Mouse (Mus musculus) right cerebral cortex, postnatal 25 days (tissue): ENCODE results near the gene Olfr1438-ps1.
"Not testable (repeated sequence)": the region's sequence is repeated elsewhere in the genome, so short reads cannot be mapped to it uniquely, and the experiment has no call there.

Source experiments
- DNase-seq: peaks from one replicate; pipeline ENCODE4 v3.0.0; 2022

Olfr1438-ps1 gene

DNA sequence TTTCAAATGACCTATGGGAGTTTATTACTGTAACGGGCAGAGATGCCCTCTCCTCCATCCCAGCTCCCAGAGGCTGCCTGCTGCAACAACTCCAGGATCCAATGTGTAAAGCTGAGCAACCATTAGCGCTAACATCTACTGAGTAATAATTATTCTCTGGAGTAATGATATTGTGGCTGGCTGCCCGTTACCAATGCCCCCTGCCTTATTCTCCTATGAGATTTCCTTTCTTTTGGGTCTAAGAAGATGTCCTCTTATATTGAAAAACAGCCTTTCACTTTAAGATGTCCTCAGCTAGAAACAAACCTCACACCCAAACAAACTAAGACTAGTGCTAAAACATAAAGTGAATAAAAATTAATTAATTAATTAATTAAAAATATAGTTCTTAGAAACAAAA lies at the start of gene Olfr1438-ps1:
Olfr1438-ps1 (minus strand) TSS at position 101 of the 400 bp plus-strand sequence.
- DNase-seq: no peak

DNA sequence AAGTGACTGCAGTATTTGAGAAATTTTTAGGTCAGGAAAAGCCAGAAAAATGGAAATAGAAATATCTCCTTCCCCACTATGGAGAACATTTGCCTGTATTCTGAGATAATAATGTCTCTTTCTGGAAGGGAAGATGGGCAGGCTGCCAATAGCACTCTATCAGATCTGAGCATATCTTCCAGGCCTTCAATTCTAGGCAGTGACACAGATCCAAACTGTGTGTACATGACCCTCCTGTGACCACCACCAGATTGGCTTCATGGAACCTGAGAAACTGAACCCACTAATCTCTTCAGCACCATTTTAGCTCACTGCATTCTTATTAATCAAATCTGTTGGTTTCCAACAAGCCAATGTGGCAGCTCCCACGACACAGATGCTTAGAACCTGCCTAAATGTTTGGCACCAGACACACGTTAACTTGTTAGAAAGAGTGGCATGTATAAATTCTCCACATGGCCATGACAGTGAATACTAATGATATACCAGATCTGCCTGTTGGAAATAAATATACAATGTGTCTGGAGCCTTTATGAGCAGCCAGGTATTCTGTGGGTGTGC lies 38.8 kb upstream of the Olfr1438-ps1 start:
- DNase-seq: peak; percentile 19

DNA sequence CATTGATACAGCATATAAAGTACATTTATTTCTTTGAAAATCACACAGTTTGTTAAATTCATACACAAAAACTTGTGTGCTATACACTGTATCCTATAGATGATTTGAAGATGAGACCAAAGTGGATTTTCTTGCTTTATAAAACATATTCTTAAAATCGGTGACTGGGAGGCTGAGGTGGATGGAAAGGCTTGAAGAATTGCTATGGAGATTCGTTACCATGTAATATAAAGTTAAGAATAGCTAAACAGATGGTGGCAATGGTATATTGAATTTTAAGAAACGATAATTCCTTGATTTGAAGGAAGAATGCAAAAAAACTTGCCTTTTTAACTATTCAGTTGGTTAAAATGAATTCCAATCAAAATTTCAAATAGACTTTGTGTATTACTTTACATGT lies 37.3 kb upstream of the Olfr1438-ps1 start:
- DNase-seq: no peak

DNA sequence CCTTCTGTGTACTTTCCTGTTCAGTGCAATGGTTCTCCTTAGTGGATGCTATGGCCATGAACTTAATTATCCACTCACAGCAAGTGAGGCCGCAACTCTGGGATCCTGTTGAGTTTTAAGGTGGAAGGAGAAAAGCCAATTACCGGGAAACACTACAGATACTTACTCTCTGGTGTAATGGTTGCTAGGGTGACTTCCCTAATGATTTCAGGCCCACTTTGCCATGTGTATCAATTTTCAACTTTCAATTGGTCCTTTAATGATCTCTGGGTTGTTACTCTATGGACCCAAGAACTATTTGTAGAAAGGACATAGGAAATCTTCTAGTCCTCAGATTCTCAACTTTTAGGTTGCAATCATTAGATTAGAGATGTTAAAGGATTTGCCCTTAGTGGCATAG lies 10.7 kb downstream of the Olfr1438-ps1 start, which contains the start of gene Olfr1437:
Olfr1437 (minus strand) TSS at position 101 of the 400 bp plus-strand sequence.
- no peak for DNase-seq

DNA sequence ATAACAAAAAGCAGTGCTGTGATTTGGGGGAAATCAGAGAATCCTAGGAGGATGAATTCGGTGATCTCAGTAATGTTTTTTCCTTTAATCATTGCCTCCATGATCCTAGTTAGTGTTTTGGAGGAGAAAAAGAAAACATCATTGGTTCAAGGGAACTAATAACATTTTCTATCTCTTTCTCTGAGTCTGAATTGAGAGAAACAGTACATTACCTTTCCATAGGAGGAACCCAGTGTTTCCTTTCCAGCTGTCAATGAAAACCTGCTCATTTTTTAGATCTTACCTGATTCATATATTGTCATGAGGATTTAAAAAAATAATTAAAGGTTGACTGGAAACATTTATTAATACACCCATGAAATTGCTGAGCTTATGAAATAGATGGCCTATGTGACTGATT lies 36.7 kb downstream of the Olfr1438-ps1 start, which contains the start of gene Olfr1436:
Olfr1436 (minus strand) TSS at position 101 of the 400 bp plus-strand sequence.
- not testable (repeated sequence) for DNase-seq

DNA sequence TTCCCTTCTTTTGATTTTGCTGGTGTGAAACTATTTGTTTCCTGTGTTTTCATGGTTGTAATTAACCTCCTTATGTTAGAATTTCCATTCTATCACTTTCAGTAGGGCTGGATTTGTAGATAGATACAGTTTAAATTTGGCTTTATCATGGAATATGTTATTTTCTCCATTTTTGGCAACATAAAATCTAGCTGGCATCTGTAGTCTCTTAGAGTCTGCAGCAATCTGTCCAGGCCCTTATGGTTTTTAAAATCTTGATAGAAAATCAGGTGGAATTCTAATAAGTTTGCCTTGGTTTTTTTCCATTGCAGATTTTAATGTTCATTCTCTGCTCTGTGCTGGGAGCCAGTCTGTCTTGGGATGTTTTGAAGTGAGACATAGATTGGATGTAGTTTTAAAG lies 42.7 kb downstream of the Olfr1438-ps1 start:
- no peak for DNase-seq

DNA sequence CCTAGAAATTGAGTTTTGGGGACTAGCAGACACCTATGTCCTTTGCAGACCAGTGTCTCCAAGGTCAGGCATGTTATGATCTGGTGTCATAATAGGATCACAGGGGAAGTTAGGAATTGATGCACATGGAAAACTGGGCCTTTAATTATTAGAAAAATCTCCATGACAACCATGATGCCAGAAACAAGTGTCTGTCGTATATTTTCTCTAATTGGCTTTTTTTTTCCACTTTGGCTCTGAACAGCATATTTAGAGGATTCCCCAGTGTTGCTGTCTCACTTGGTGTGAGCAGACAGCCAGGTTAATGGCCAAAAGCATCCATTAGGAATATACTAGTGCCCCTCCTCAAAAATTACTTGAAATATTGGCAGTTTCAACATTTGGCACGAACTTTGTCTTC lies 56.2 kb downstream of the Olfr1438-ps1 start, which contains the start of gene Olfr1434:
Olfr1434 (plus strand) TSS at position 301 of the 400 bp plus-strand sequence.
- no peak for DNase-seq
